Mouse (Mus musculus): ENCODE data around the gene Ap1g1. TPM values are rescaled to one million over a fixed set of nuclear protein-coding genes. Genes with fewer than 3 reads are reported as not detected.
A peak's percentile ranks its signal among the peaks of the same experiment; 100 is the strongest.
"Not testable (repeated sequence)": the region's sequence is repeated elsewhere in the genome, so short reads cannot be mapped to it uniquely, and the experiment has no call there.

The Ap1g1 gene
- 91.7 and 93.1 TPM in 2 replicates for total RNA-seq (2021)
- long read RNA-seq, transcript Ap1g1-206 (1 exons, 1,096 nt) = major isoform, 11 of 21 reads
- long read RNA-seq, partial matches to known transcripts = 4 of 21 reads
- long read RNA-seq, other reads (novel, unspliced or antisense) = 3 of 21 reads

DNA sequence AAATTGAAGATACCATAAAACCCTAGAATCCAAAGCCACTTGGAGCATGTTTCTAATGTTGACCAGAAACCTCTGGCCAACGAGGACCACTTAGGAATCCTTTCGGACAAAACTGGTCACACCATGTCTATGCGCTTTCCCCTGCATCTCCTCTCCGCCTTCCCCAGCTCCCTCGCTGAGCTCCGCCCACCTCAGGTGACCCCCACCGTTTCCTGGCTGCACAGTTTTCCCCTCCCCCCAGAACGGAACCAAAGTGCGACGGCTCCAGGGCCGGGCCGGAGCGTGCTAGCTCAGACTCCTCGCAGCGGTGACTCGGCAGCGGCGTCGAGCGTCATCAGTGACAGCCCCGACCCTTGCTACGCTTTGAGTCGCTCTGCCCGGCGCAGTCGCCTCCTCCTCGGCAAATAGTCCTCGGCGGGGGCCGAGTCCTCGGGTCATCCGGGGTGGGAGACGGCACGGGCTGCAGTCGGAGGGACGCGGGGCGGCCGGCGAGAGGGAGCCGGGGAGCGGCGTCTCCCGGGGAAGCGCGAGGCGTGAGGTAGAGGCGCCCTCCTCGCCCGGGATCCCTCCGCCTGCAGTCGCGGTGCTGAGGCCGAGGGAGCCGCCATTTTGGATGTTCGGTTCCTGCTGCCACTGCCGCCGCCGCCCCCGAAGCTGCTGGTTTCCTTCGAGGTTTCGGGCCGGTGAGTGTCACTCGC, at the start of gene Ap1g1:
Gene Ap1g1, plus strand, starts transcription at position 275 of the 698 bp plus-strand sequence.
- DNase-seq = peak; percentile 95

GRCm38 (mm10) chr8:109731012-109731411, 47.3 kb upstream of the Ap1g1 start:
- DNase-seq = no peak

DNA sequence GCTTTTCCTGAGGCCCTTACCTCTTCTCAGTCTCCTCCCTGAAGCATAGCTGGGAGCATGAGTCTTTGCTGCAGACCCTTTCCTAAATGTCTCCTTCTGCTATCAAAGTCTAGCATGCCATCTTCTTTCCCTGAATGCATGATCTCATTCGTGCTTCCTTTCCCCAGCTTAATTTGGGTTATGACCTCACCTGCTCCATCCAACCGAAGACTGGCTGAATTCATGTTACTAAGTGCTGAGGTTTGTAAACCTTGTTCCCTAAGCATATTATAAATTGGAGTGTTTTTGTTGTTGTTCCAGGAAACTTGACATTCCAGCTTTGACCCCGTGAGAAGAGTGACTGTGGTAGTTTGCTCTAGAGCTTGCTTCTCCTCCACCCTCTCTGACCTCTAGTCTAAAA, 44.3 kb upstream of the Ap1g1 start:
- no peak for DNase-seq

DNA sequence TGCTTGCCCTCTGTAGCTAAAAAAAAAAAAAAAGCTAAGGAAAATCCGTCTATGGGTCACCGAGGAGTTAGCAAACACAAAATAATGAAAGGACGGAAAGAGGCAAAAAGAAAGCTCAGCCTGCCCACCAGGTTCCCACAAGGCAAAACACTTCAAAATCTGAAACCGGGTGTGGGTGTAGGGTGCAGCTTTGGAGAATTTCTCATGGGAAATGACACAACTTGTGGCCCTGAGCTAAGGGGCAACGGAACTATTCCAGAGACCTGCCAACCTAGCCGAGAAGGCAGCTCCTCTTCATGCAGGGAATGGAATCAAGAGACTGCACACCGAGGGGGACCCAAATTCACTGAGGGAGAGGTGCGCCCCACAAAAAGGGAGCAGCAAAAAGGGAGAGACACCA, 41.5 kb upstream of the Ap1g1 start:
- DNase-seq = no peak

- DNase-seq = peak; percentile 87
These were observed 40.9 kb upstream of the Ap1g1 start, which contains the start of gene Atxn1l for GRCm38 (mm10) chr8:109737237-109738048. Gene Atxn1l, minus strand, starts transcription at chr8:109737739.

DNA sequence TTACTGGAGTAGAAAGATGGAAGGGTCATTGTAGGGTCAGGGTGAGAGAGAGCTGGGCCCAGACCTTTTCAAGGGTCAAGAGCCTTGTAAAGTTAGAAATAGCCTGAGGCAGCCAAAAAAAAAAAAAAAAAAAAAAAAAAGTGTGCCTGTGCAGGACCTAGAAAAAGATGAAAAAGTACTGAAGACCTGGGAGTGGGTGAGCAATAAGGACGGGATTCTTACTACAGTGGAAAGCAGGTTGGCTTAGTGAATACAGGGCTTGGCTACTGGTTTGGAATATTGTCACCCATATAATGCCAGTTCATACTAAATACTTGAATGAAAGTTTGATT, 40.3 kb upstream of the Ap1g1 start:
- no peak for DNase-seq

DNA sequence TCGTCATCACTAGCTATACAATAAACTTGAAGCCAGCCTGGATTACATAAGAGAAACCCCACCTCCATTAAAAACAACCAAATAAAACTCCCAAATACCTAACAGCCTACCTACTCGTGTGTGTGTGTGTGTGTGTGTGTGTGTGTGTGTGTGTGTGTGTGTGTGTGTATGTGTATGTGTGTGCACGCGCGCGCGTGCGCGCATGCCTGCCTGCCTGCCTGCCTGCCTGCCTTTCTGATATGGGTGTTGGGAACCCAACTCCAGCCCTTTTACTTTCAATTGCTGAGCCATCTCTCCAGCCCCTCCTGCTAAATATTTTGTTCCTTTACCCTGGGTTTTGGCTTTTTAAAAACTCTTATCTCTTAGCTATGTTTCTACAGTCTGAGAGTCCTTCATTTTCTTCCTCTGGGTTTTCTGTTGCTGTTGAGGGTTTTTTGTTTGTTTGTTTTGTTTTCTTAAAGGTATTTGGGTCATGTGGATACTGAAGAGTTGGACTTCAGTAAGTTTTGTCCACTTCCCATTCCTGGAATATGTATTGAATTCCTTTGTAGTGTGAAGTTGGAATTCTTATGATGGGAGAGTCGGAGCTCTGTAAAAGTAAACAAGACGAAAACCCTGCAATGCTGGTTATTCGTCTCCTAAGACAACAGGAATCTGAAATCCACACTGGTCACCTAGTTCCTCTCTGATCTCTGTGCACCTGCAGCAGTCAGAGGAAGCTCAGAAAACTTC, 30.7 kb upstream of the Ap1g1 start:
- no peak for DNase-seq

GRCm38 (mm10) chr8:109750274-109750673, 28.1 kb upstream of the Ap1g1 start:
- no peak for DNase-seq

- DNase-seq = no peak
These were observed 27.7 kb upstream of the Ap1g1 start for GRCm38 (mm10) chr8:109750699-109751098.

GRCm38 (mm10) chr8:109751731-109752485, 26.4 kb upstream of the Ap1g1 start:
- no peak for DNase-seq

DNA sequence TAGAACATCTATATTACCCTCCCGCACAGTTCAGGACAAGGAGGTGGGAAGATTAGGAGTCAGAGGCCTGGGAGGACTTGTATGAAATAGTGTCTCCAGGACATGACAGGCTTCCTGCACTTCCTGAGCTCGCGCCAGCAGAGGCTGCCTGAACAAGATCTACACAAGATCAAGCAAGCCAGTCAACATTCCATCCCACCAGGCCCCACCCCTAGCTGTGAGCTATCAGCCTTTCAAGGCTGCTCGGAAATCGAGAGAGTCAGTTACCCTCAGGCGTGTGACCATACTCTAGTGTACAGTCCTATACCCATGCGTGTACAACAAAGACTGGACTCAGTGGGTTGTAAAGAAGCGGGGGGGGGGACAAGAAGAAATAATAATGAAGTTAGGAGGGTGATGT, 23.7 kb upstream of the Ap1g1 start:
- no peak for DNase-seq

GRCm38 (mm10) chr8:109755554-109755953, 22.8 kb upstream of the Ap1g1 start:
- not testable (repeated sequence) for DNase-seq

GRCm38 (mm10) chr8:109756849-109757248, 21.5 kb upstream of the Ap1g1 start:
- DNase-seq = no peak

- no peak for DNase-seq
These were observed 18.9 kb upstream of the Ap1g1 start for GRCm38 (mm10) chr8:109759426-109759825.

DNA sequence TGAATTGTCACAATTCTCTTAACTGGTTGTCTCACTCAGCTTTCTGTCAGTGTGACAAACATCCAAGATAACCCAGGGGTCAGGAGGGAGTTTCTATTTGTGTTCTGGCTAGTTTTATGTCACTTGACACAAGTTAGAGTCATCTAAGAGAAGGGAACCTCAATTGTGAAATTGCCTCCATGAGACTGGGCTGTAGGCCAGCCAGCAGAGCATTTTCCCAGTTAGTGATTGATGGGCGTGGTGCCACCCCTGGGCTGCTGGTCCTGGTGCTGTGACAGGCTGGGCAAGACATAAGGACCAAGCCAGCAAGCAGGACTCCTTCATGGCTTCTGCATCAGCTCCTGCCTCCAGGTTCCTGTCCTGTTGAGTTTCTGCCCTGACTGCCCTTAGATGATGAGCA, 18.1 kb upstream of the Ap1g1 start:
- DNase-seq = peak; percentile 61

GRCm38 (mm10) chr8:109764031-109764430, 14.3 kb upstream of the Ap1g1 start:
- no peak for DNase-seq

DNA sequence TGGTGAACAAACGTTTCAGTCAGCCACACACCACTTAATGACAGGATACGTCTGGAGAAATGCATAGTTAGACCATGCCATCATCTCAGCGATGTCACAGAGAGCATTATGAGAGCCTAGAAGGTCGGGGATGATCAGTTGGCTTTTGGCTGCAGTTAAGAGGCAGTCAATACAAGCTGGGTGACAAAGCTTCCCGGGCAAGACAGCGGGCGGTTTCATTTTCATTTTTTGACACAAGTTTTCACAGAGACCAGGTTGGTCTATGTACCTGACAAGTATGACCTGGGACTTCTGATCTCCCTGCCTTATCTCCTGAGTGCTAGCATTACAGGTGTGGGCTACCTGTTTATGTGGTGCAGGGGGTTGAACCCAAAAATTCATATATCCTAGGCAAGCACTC, 12.3 kb upstream of the Ap1g1 start:
- no peak for DNase-seq

GRCm38 (mm10) chr8:109773154-109773553, 5.2 kb upstream of the Ap1g1 start:
- DNase-seq = no peak

DNA sequence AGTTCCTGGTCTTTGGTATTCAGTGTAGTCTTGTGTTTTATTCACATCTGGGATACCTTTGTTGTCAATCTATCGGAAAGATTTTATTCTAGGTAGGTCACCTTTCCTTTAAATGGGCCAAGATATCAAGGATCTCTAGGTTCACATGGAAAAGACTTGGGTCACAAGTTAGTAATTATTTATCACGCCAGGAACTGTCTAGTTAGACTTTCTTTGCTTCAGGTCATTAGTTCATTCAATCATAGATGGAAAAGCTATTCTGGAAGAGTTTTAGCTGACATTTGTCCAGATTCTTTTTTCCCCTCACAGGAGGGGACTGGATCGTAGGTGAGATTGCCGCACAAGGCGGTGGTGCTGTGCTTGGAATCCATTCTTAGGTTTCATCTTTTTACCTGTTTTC, 503 bp upstream of the Ap1g1 start:
- DNase-seq = no peak

DNA sequence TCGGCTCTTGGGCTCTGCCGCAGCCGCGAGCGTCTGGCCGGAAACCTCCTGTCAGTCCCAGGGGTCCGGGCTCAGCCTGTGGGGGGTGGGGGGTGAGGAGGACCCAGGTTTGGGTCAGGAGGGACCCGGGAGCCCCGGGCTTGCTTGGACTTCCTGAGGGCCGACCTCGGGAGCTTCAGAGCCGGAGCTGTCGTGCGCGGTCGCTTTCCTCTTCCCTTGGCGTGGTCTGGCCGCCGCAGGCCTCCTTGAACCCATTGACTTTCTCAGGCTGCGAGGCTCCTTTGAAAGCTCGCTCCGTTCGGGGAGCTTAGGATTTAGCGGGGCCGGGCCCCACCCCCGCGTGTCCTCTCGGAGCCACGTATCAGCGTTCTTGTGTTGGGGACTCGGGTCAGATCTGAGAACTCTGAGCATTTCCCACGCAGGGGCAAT, 653 bp downstream of the Ap1g1 start:
- peak; percentile 35 for DNase-seq

- no peak for DNase-seq
These were observed 1.3 kb downstream of the Ap1g1 start for GRCm38 (mm10) chr8:109779431-109780228.

Measured in adrenal gland, postnatal 25 days (tissue).